Mouse (Mus musculus): ENCODE data around the gene Uqcrfs1. TPM values are rescaled to one million over a fixed set of nuclear protein-coding genes. Genes with fewer than 3 reads are reported as not detected.

The Uqcrfs1 gene
- polyA plus RNA-seq (2012; rRNA removed), result 330 and 371 TPM in 2 replicates

GRCm38 (mm10) chr13:30544856-30545604 lies at the start of gene Uqcrfs1:
Gene Uqcrfs1, minus strand, starts transcription at chr13:30545362.

Other genes starting within 250 kb of the Uqcrfs1 start
- 6.2 and 6.7 TPM in 2 replicates for gene Agtr1a, start 208.9 kb downstream of the Uqcrfs1 start, polyA plus RNA-seq (2012; rRNA removed)
- gene Dusp22, start 114.6 kb upstream of the Uqcrfs1 start, polyA plus RNA-seq (2012; rRNA removed), result 4.5 and 5.8 TPM in 2 replicates
- gene Irf4, start 203.9 kb upstream of the Uqcrfs1 start, polyA plus RNA-seq (2012; rRNA removed), result 2.7 and 2.8 TPM in 2 replicates

All from colon, adult 2 months (tissue).